Mouse (Mus musculus) small intestine, adult 2 months (tissue): ENCODE data around the gene Cfap44.

ENCODE experiments used
- CTCF ChIP-seq: fragments of 200-500 bp; IDR thresholded peaks from 2 replicates; pipeline ENCODE4 v1.5.1; 2012; ENCODE audit warnings: low read depth, mild to moderate bottlenecking, control low read depth, inconsistent platforms, low read length, moderate library complexity, mixed read lengths; ENCODE audit not compliant: insufficient replicate concordance, insufficient read length; ENCODE audit errors: extremely low read depth
- POLR2A ChIP-seq: fragments of 200-500 bp; IDR thresholded peaks from 2 replicates; pipeline ENCODE4 v1.6.1; 2012; ENCODE audit warnings: low read depth, mild to moderate bottlenecking, control low read depth, inconsistent platforms, low read length, moderate library complexity

DNA sequence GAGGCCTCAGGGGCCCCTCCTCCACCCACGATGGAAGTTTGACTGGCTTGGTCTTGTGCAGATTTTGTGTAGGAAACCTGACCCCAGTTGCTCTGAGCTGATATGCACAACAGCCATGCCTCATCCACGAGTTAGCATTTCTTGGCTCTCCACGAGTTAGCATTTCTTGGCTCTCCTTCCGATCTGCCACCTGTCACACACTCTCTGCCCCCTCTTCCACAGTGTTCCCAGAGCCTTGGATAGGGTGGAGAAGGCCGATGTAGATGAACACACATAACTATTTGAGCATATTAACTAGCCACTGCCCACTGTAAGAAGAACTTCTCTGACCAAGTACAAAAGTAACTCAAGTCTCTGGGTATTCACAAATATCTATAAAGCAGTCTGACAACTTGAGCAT lies 33.9 kb downstream of the Cfap44 start:
- no peak for TF ChIP-seq POLR2A
- TF ChIP-seq CTCF = no peak
